Mouse (Mus musculus) MEL (cell line): ENCODE measurements at regions not wholly inside any gene's neighbourhood (a gene's known extent, or its start where the extent isn't known, plus 50 kb on each side); places are given as distances from the start of the nearest gene placed in this dataset.

Source experiments
- KAT2A ChIP-seq: conservative IDR thresholded peaks from 2 replicates; pipeline ENCODE4 v1.6.1; 2012; ENCODE audit warnings: low read depth, low read length, improper control_type of control experiment, inconsistent platforms
- TCF12 ChIP-seq: IDR thresholded peaks from 2 replicates; pipeline ENCODE4 v1.6.1; 2014; ENCODE audit warnings: low read depth, mild to moderate bottlenecking, inconsistent platforms, low read length, improper control_type of control experiment, moderate library complexity

DNA sequence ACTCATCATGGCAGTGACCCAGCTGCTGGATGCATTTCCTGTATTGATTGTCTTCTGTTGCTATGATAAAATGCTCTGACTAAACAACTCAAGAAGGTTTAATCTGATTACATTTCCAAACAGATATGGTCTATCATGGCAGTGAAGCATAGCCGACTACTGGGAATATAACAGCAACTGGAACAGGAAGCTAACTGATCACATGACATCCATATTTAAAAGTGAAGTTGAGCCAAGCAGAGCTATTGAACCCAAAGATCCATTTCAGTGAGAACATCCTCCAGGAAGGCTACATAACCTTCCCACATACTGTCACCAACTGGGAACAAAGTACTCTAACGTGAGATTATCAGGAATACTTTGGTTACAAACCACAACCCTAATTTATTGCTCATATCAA, 858.7 kb downstream of the Kcnt2 start:
- TF ChIP-seq KAT2A (no peak), TCF12 (no peak)
